Mouse (Mus musculus): ENCODE results near the gene Lrrtm1.
A peak's percentile ranks its signal among the peaks of the same experiment; 100 is the strongest.

The Lrrtm1 gene

DNA sequence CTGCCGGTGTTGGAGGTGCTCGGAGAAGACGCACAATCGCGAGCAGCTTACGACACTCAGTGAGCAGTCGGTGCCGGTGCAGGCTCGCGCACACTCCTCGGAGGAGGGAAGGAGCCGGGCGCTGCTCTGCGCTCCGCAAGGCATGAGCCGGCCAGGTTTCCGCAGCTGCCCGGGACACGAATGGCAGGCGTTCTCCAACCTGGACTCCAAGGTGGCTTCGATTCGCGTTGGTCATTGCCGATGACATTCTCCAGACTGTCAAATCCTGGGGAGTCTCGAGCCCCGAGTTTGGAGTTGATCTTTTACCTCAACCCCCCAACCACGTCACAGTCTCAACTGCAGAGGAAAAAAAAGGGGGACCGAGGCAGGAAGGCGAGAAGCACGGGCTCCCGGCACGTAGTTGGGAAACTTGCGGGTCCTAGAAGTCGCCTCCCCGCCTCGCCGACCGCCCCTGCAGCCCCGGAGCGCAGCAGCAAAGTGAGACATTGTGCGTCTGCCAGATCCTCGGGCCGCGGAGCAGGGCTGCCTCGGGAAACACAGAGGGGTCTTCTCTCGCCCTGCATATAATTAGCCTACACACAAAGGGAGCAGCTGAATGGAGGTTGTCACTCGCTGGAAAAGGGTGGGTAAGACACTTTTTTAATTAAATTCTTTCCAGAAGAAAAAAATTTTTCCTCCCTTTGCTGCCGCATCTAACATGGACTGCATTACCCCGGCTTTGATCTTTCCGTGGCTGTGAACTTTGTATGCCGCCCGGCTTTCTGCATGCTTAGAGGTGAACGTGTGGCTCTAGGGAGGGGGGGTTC, at the start of gene Lrrtm1:
Gene Lrrtm1 (plus strand): TSS at position 89 of the 806 bp plus-strand sequence.
- DNase-seq: peak; percentile 31

DNA sequence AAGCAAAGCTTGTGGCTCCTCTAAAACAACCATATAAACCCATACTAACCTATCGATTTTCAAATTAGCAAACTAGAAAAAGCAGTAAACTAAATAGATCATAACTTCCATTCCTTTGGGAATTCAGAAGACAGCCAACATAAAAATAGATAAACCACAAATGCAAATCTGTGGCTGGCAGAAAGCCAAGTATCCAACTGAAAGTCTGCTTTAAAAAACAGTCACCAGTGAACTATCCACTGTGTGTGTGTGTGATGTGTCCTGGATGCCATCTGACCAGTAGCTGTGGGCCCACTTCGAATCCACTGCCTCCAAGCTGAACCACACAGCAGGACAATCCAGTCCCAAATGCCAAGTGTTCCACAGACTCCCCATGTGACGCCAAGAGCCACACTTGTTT, 45.8 kb upstream of the Lrrtm1 start:
- no peak for DNase-seq

DNA sequence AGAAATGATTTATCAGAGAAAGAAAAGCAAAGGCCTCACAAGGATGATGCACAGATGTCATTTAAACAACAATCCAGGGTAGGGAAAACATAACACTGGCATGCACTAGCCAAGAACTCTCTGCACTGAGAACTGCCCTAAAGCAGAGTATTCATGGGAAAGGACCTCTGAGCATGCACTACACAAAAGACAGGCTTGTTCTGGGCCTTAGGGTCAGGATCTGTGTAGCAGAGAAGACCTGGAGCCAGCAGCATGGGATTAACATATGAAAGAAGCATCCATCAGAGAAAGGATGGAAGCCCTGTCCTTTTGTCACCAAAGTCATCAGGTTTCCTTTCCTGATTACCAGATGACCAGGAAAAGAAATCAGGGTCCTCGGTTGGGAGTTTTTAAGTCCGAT, 43.1 kb upstream of the Lrrtm1 start:
- no peak for DNase-seq

DNA sequence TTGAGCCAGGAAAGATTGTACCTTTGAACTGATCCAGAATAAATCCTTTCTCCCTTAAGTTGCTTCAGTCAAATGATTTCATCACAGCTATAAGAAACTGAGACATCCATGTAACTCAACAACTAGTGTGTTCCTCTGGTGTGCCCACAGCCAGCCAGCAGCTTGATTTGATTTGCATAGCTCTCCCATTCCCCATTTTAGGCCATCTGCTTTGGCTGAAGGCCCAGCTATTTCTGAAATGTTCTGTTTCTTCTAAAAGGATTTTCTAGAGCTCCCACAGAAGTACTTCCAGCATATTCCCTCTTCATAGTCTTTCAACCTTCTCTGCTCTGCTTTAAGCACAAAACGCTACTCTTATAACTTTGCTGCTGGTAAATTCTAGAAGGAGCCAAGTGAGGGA, 33.3 kb upstream of the Lrrtm1 start:
- no peak for DNase-seq

DNA sequence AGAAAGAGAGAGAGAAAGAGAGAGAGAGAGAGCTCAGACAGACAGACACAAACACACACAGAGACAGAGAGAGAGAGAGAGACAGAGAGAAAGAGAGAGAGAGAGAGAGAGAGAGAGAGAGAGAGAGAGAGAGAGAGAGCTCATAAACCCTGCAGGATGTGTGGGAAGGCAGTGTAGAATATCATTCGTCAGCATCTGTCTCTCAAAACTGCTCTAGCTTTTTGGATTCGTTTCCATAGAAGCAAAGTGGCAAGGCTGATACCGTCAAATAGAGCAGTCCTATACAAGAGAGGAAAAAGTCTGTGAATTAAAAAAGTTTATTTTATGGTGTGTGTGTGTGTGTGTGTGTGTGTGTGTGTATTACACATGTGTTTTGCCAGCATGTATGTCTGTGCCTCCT, 32.6 kb upstream of the Lrrtm1 start:
- DNase-seq: no peak

DNA sequence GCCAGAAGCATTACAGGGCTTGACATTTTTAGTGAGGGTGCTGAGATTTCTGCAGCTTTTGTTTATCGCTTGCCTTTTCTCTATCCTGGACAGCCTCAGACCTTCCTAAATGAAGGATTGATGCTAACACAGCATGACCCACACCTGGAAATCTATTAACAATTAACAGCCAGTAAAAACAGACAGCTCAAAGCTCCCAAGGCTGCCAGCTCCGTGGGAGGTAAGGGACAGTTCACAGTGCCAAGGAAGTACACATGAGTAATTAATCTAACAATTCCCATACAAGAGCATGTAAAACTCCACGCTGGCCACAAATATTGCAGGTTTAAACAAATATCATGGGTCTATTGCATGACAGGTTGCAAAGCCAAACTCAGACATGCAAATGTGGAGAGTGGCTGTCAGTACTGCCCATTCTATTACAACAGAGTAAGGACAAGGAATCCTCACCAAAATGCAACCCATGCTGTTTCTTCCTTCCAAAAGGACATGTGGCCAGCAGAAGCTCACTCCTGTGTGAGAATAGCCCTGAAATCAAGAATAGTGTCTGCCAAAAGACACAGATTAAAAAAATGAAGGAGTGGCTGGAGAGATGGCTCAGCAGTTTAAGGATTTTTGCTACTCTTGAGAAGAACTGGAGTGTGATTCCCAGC, 28.6 kb upstream of the Lrrtm1 start:
- DNase-seq: peak; percentile 17

DNA sequence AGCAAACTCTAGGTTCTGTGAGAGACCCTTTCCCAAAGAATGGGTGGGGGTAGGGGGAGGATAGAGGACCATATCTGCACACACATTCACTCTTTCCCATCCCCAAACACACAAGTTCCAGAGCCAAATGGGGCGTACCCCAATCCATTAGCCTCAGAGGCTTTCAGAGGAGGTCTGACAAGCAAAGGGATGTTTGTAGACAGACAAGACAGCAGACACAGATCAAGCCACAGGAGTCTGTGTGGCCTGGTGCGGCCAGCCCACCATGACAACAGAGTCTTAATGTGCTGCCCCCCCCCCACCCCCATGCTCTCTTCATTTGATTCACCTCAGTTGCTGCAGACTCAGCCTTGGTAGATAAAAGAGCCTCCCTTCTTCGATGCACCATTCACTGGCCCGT, 27.2 kb upstream of the Lrrtm1 start:
- no peak for DNase-seq

DNA sequence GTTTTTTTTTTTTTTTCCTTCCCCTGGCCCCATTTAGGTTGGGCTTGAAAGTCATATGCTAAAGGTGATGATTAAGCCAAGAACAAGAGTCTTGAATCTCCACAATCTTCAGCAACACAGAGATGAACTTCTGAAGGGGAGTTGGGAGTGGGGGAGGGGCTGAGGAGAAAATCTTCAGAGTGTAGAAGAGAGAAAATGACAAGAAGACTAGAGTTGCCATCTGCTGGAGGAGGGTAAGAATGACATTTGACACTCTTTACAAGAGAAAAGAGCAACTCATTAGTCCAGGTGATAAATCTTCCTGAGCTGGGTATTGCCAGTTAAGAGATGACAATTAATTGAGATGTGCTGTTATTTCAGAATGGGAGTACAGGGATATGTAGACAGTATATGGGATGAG, 23.6 kb upstream of the Lrrtm1 start:
- DNase-seq: no peak

DNA sequence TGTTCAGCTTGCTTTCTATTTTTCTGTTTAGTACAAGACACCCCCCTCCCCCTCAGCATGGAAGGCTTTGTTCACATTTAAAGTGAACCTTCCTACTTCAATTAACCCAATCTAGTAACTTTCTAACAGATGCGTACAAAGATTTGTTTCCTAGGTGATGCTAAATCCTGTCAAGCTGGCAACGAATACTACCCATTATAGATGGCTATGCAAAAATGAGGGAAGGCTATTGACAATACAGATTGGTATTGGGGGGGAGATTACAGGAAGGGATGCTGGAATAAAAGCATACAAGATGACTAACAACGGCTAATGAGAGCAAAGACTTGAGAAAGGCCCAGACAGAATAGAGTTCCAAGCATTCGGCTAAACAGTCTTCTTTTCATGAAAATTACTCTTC, 21.7 kb upstream of the Lrrtm1 start:
- no peak for DNase-seq

DNA sequence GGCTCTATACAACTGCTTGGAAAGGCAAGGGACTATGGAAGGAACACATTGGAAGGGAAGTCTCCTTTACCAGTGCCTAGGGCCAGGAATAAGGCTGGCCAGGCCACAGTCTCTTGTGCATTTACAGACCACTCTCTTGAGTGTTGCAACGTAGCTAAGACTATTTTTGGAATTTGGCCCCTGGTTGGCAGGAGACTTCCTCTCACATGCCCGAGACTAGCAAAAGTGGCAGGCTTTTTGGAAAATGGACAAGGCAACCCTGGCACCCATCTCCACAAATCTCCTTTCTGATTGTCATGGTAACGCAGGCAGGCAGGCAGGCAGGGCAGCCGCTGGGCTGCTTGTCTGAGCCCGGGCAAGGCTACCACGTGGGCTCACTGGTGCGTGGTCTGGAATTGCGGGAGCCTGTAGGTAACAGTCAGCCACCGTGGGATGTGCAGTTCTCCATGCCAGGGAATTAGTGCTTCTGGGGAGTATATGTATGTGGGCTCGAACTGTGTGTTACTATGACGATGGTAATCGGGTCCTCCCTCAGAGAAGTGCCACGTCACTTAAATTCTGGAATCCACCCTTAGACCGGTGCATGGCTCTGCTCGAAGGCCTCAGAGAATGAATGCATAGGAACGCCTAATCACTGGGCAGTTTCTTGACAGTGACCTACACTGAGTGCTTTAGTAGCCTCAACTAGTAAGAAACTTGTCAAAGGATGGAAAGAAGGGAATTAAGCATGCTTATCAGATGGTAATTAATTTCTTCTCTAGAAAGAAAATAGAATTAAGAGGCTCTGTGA, 19.4 kb upstream of the Lrrtm1 start:
- peak; percentile 29 for DNase-seq

DNA sequence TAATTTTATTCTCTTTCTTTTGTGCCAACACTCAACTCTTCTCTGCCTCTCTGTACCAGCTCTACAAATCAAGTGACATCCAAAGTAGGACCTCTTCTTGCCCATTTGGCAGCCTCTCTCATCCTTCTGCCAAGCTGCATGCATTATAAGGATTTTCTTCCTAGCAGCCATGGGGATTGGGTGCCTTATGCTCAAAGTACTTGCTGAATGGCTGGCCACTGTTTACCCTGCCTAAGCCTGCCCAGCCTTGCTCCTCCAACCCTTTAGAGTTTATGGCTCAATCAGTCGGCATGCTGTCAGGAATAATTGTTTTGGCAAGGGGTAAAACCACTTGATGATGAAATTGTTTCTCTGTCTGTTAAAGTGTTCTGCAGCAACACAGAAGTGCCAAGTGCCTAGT, 2.1 kb upstream of the Lrrtm1 start:
- DNase-seq: no peak

DNA sequence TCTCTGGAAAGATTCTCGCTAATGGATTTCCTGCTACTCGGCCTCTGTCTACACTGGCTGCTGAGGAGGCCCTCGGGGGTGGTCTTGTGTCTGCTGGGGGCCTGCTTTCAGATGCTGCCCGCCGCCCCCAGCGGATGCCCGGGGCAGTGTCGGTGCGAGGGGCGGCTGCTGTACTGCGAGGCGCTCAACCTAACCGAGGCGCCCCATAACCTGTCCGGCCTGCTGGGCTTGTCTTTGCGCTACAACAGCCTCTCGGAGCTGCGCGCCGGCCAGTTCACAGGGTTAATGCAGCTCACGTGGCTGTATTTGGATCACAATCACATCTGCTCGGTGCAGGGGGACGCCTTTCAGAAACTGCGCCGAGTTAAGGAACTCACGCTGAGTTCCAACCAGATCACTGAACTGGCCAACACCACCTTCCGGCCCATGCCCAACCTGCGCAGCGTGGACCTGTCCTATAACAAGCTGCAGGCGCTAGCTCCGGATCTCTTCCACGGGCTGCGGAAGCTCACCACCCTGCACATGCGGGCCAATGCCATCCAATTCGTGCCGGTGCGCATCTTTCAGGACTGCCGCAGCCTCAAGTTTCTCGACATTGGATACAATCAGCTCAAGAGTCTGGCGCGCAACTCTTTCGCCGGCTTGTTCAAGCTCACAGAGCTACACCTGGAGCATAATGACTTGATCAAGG, 1.2 kb downstream of the Lrrtm1 start:
- DNase-seq: no peak

DNA sequence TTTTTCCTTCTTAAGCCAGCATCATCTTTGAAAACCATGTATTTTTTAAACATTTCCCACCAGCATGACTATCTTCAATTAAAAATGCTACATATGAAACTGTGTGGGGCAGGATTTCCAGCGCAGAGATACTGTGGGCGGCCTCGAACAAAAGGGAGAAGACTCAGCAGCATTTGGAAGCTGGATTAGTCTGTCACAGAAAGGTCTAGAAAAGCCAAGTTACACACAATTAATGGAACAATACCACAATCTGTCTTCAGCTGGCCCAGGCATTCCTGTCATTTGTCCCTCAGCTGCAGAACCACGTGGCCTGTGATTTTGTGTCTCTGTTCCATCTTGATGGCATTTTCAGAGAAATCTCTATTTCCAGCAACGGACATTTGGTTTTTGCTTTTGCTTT, 11.0 kb downstream of the Lrrtm1 start:
- no peak for DNase-seq

DNA sequence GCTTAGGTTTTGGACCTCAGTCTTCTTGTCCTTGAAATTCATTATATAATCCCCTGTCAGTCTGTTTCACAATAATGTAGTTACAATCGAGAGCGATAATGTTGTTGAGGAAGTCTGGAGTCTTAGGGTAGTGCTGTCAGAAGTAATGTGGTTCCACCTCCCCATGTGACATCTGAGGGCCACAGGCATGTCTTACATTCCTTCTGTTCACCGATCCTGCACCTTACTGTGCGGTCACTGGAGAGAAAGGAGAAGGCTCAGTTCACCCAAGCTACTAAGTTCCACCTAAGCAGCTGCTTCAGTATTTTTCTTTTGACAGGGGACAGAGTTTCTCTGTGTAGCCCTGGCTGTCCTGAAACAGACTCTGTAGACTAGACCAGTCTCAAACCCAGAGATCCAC, 13.9 kb downstream of the Lrrtm1 start:
- DNase-seq: no peak

DNA sequence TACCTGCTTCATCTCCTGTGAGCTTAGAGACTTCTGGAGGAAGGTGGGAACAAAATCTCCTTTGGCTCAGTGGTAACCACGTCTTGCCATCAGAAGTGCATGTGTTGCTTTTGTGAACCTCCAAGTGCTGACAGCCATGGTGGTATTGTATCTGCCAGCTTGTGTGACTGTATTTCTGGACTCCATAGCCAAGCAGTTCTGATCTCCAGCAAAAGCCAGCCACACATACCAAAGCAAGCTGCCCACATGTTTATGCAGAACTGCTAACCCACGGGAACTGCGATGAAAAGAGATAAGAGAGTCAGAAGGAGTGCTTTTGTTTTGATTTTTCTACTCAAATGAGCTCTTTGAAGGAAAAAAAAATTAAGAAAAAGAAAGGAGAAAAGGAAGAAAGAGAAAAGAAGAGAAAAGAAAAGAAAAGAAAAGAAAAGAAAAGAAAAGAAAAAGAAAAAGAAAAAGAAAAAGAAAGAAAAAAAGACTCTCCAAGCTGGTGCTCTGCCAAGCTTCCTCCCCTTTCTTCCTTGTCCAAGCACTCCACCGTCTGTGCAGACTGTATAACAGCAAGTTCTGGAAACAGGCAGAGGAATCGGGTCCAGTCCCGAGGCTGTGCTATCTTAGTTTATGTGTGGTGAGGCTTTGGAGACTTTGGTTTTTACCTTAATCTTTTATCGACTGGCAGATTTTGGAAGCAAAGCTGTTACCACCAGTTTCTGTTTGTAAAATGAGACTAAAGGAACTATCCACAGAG, 15.0 kb downstream of the Lrrtm1 start:
- DNase-seq: no peak

DNA sequence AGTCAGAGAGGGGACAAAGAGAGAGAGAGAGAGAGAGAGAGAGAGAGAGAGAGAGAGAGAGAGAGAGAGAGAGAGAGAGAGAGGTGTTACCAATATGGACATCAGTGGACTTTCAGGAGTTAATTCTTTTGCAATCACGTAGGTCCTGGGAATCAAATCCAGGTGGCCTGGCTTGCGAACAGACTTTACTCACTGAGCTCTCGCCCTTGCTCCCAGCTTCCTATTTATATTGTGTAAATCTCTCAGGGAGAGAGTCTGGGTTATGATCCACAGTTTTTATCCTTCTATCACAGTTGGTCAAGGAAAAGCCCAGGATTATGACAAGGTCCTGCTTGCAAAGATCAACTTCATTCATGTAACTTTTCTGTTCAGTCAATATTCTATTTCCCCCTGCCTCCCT, 22.7 kb downstream of the Lrrtm1 start:
- DNase-seq: no peak

DNA sequence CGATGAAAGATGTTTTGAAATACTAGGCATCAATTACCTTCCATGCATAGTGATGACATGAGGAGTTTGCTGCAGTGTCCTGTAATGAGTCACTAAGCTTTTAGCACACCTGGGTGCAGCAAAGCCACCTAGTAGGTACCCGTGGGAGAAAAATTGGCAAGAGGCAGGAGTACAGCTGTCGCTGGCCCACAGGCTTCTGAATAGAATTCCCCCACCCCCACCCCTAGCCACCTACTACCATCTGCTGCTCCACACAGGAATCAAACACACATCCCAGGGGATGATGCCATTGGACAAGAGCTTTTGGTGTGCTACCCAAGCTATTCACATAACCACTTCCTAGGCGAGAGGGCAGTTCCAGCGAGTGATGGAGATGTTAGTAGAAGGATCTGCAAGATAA, 36.3 kb downstream of the Lrrtm1 start:
- DNase-seq: no peak

DNA sequence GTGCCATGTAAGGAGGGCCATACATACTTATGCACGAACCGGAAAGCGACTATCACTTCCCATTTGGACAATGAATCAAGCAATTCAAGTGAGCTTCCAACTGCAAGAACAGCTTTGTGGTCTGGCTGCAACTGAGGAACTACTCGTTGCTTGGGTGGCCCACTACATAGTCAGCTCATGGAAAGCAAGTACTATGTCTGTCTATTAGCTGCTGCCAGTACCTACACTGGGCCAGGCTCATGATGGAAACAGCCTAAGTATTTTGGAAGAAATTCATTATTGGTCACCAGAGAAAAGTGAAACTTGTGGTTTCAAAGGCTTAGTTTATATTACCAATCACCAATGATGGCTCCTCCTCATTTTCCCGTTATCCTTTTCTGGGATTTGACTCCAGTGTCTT, 43.8 kb downstream of the Lrrtm1 start:
- no peak for DNase-seq

DNA sequence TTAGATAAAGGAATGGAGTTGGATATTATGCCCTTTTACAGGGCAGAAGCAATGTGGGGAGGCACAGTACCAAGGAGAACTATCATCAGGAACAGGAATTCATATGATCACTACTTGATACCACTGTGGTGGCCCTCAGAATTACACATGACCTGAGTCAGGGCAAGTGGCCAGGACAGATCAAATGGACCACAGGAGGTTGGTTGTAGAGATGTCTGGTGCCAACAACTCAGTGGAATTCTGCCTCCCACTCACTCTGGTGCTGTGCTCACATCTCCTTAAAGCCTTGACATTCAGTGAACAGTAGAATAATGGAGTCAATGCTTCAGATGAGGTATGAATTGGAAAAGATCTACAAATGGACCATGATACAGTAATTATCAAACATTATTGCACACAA, 45.9 kb downstream of the Lrrtm1 start:
- DNase-seq: peak; percentile 8

DNA sequence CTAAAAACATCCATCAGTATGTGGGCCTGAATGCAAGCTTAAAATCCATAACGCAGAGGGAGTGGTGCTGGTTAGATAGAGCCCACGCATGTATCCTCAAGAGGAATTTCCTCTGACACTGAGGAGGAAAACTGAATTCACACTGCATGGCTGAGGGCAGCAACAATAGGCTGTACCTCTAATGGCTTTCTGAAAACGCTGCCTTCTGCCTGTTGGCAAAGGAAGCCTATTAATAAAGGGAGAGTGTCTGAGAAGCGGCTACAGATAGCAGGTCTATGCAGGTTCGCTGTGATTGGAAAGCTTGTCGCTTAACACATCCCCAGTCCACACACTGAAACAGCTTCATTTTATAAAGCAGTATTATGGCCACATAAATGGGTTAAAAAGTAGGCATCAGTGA, 48.9 kb downstream of the Lrrtm1 start:
- no peak for DNase-seq

DNA sequence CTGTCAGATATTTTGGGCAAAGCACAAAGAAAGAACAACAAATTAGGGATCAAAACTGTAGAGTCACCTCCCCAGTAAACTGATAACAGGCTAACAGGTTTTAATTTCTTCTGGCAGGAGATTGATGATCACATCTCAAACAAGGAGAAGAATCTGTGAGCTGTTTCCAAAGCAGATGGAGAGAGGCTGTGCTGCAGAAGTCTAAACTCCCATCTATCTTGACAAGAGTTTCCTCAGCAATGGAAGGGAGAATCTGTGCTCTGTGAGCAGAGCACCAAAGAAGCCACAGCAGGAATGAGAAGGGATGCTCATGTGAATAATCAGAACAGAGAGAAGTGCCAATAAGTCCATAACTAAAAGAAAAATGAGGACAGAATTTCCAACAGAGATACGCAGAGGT, 58.8 kb downstream of the Lrrtm1 start:
- DNase-seq: no peak

DNA sequence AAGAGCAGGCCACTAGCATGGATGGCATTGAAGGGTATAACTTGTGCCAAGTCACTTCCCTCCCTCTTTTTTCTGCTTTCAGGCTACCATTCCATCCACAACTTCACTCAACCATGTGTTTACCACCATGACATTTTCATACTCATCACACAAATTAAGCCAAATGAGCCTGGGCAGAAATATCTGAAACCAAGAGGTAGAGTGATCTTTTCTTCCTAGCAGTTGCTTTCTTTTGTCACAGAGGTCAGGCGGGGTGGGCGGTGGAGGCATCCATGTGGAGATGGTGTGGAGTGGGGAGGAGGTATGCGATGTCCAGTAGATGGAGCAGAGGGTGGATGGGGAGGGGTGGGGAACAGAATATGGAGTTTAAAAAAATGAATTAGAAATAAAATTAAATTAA, 64.3 kb downstream of the Lrrtm1 start:
- no peak for DNase-seq
